Mouse (Mus musculus) megakaryocyte progenitor cell, adult 5-6 weeks (primary cell): ENCODE measurements around the gene Pphln1. TPM values are rescaled to one million over a fixed set of nuclear protein-coding genes. Genes with fewer than 3 reads are reported as not detected.

Experiments used
- ATAC-seq: replicated peaks from 2 replicates; pipeline ENCODE4 v1.8.0; 2016; ENCODE audit warnings: mild to moderate bottlenecking, moderate TSS enrichment, inconsistent platforms; ENCODE audit not compliant: poor library complexity
- total RNA-seq, 2 experiments: library from RNA; stranded (forward) in 1 of 2; stranded (reverse) in 1 of 2; fragments of 157-497, 149-512 nt in 1 of 2; fragments of 200-1000 nt in 1 of 2; gene quantifications; 2 replicates each; pipeline versions ENCODE4 v1.2.3 to v1.2.4; 2015 to 2017

Gene Pphln1
- total RNA-seq, 2 experiments from 2014 or later: 51.6 to 90.0 TPM

GRCm38 (mm10) chr15:93494700-93495099 lies 96.5 kb downstream of the Pphln1 start:
- ATAC-seq: no peak

DNA sequence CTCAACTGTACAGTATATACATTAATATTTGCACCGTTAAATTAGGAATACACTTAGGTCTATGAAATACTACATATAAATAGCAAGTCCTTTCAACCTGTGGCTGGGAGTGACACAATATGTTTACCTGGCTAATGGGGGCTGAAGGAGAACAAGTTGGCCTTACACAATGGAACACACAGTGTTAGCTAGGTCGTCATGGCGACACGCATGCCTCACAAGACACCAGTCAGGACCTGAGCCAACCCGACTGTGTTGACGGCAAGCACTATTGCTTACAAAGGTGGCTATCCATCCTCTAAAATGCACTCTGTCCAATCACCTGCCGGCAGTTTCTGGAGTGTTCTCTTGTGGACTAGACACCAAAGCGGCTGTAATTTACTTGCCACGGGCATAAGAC lies 101.7 kb downstream of the Pphln1 start:
- no peak for ATAC-seq

GRCm38 (mm10) chr15:93502703-93503102 lies 104.6 kb downstream of the Pphln1 start:
- peak; percentile 9; the same call in 1 of the 2 replicates for ATAC-seq

DNA sequence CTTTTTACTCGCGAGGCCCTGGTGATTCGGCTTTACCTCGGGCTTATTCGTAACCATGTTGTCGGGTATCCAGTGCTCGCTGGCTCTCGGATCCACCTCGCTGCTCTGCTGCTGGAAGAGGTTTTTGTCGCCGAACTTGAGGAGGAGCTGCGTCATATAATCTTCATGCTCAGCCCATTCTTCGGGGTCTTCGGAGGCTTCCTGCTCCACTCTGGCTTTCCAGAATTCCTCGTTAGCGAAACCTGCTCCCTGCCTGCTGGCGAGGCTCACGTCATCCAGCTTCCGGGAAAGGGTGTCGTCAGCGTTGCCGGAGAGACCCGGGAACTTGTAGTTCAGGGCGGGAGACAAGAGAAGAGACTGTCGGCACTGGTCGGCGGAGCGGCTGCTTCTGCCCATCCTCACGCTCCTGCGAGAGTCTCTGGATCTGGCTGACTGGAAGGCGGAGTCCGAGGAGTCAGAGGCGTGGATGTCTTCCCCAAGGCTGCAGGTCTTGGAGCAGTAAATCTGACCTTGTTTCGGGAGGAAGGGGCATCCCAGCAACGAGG lies 105.1 kb downstream of the Pphln1 start:
- no peak for ATAC-seq

DNA sequence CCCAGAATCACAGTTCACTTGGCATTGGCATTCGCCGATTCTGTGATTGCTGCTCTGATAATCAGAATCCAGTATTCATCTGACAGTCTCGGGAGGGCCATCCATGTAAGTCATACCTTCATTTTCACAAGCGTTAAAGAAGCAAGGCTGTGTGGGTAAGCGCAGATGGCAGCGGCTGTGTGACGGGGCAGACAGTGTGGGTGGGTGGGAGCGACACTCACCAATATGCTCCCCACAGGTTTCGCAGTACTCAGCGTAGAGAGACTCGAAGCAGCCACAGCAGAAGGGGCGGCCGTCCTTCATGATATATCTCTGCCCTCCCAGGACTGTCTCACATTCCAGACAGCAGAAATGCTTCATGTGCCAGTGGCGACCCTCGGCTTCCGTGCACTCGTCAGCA lies 106.7 kb downstream of the Pphln1 start:
- ATAC-seq: no peak

DNA sequence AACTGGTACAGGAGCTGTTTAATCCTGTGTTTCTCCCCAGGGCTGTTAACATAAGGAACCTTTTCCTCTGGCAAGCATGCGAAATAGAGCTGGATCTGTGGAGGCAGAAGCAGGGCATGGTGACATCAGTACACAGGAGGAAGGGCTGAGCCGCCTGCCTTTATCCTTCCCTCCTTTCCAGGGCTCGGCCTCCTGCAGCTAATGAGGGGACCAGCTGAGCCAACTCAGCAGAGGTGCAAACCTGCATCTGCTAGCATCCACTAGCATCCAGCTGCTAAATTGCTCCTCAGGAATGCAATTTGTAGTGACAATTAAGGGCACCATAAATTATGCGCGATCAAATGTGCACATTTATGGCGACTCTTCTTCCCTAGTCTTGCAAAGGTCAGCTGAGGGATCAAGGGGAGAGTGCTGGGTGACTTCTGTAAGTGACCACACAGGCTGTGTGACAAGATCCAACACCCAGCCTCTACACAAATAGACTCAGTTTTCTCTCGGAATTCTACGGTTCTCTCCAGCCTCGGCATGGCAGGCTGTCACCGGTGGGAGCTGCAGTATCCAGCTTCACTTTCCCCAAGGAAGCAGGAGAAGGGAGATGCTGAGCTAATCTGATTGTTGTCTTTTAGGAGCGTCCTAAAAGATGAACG lies 112.7 kb downstream of the Pphln1 start:
- no peak for ATAC-seq

DNA sequence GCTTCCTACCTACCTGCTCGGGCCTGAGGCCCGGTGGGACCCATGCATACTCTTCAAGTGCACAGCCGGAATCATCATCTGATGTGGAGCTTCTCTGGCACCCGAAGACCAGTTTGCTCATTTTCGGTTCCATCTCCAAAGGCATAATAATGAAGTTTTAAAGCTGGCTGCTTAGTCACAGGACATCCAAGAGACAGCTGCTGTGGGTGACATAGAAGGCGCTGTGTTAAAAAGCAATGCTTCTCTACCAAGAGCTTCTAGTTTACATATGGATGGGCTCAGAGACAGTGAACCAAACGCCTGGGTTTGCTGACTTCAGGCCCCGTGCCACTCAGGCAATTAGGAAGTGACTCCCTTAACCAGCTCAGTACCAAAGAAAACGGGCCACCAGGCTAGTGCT lies 114.3 kb downstream of the Pphln1 start:
- ATAC-seq: no peak

- peak; percentile 55 for ATAC-seq
Measured at GRCm38 (mm10) chr15:93513939-93514341, 115.8 kb downstream of the Pphln1 start.

DNA sequence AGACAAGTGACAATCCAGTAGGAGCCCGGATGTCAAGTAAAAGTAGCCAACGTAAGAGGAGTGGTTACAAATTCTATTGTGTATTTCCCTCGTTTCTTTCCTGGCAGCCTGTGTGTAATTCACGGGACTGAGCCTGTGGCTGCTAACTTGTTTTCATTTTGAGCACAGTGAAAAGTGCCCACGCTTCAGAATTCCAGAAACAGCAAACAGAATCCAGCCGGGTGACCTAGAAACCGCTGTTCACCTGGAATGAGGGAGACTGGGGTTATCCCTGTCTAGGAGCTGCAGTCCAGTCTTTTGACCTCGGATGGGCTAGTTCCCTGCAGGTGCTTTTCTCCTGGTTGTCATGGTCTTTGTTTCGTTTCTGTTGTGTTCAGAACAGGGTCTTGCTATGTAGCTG lies 117.2 kb downstream of the Pphln1 start:
- no peak for ATAC-seq

DNA sequence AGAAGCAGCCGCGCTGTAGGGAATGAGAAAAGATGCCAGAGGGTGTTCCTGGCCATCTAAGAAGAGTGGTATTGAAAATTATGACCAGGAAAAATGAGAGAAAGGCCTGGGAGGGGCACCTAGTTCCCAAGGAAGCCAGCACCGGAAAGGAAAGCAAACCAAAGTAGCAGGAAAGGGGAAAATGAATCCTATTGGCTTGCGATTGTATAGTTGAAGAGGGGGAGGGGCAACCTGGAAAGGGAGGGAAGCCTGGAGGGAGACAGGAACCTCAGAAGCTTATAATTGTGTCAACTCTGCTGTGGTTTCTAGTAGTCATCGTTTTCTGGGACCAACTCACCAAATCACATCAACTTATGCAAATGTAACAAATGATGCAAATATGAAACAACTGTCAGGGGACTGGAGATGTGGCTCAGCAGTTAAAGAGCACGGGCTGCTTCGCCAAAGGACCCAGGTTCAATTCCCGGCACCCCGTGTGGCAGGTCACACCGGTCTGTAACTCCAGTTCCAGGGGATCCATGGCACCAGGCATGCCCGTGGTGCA lies 118.9 kb downstream of the Pphln1 start:
- no peak for ATAC-seq

DNA sequence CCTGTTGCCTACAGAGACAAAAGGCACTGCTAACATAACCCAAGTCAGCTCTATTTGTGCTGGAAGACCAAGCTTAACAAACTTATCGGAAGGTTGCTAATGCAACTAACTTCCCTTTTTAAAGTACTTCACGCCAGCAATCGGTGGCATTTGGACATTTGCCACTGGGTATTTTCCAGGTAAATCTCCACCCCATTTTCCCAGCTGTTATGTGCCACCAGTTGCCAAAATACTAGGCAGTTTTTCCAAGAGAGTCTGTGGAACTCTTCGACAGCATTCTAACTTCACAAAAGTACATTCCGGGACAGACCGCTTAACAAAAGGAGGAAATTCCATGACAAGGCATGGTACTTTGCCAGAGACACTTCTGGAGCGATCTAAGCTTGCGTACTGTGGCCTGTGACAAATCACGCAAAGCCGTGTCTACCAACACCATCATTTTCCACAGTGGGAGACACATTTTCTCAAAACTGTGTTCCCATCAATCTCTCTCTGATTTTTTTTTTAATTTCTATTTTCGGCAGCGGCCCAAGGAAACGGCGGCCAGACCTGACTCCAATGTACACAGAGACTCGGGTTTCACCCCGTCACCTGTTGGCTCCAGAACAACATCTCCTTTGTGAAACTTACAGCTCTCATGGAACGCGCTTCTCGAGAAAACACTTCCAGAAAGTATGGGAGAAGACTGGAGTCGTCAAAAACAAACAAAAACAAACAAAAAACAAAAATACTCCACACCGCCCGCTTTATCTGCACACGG lies 120.2 kb downstream of the Pphln1 start:
- no peak for ATAC-seq

- ATAC-seq: peak; percentile 83
Measured at GRCm38 (mm10) chr15:93518941-93519835, 121.0 kb downstream of the Pphln1 start.

GRCm38 (mm10) chr15:93519836-93520826 lies 122.0 kb downstream of the Pphln1 start:
- no peak for ATAC-seq

GRCm38 (mm10) chr15:93521088-93521786 lies 123.1 kb downstream of the Pphln1 start:
- no peak for ATAC-seq

DNA sequence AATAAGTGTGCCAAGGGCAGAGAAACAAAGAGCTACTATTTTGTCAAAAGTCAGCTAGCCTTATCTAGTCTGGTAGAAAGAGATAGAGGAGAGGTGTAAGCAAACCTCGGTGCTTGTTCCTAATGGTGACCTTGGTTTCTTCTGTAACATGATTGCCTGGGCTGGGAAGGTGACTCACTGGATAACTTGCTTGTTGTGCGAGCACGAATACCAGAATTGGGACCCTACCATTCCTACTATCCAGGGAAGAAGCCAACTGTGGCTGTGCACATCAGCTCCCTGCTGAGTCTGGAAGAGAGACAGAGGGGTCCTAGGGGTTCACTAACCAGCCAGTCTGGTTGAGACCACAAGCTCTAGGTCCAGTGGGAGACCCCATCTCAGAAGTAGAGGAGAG lies 123.6 kb downstream of the Pphln1 start:
- no peak for ATAC-seq

- peak; percentile 80 for ATAC-seq
Measured at GRCm38 (mm10) chr15:93525305-93525917, 127.3 kb downstream of the Pphln1 start.

DNA sequence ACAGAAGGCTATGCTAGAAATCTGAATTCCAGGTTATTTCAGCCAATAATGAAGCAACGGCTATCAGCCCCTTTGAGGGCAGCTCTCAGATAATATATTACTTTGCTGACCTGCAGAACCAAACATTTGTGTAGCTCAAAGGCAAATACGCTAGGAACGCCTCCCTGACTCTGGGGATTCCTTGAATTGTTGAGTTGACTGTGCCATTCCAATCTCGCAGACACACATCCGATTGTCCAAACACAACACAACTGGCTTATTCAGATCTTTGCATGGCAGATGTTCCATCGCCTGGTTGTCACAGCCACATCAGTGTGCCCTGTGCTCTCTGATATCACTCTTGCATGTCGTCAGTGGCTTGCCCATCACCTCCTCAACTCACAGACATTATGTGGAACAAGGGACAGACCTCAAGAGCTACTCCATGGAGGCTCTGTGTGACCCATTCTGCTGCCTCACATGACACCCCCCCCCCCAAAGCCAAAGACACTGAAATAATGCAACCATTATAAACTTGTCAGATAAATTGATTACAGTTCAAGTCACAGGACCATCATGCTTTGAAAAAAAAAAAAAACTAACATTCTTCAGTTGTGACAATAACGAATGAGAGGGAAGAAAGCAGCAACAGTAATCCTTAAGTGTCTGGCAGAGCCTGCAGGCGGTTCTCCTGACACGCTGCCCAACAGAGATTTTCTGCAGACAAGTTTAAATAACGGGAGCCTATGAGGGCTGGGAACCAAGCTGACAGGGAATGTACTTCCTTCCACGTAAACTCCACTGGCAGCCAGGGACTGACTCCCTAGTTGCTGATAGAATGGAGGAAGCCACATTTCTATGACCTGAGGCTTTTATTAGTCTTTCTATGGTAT lies 131.9 kb downstream of the Pphln1 start:
- peak; percentile 51 for ATAC-seq

DNA sequence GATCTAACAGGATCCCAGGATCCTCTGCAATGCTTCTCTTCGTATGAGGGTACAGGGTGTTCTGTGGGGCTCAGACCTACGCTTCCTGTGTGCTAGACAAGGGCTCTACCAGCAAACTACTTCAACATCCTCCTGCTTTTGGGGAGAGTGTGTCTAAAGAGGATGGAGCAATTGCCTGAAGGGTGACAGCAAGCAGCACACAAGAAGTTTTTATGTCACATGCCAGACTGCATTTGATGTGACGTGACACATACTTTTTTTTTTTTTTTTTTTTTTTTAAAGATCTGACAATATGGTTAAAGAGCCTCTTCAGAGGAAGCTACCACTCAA lies 132.5 kb downstream of the Pphln1 start:
- ATAC-seq: no peak
